Mouse (Mus musculus) granulocyte monocyte progenitor cell, adult 5-6 weeks (primary cell): ENCODE data around the gene Rnf32. TPM values are rescaled to one million over a fixed set of nuclear protein-coding genes. Genes with fewer than 3 reads are reported as not detected.
A peak's percentile ranks its signal among the peaks of the same experiment; 100 is the strongest.

Experiments
- ATAC-seq: replicated peaks from 2 replicates; pipeline ENCODE4 v1.8.0; 2016; ENCODE audit warnings: mild to moderate bottlenecking, moderate TSS enrichment, inconsistent platforms; ENCODE audit not compliant: poor library complexity, severe bottlenecking
- total RNA-seq, 2 experiments: library from RNA; stranded (forward) in 1 of 2; stranded (reverse) in 1 of 2; fragments of 200-712, 200-1000 nt in 1 of 2; fragments of >200 nt in 1 of 2; fragmentation: Nextera tagmentation in 1 of 2; gene quantifications; 2 replicates each; pipeline ENCODE4 v1.2.3; 2014 to 2017

Rnf32 gene
- total RNA-seq (2014; fragmentation: Nextera tagmentation) (not detected in 2 replicates), total RNA-seq (2017) (not detected in 2 replicates)

DNA sequence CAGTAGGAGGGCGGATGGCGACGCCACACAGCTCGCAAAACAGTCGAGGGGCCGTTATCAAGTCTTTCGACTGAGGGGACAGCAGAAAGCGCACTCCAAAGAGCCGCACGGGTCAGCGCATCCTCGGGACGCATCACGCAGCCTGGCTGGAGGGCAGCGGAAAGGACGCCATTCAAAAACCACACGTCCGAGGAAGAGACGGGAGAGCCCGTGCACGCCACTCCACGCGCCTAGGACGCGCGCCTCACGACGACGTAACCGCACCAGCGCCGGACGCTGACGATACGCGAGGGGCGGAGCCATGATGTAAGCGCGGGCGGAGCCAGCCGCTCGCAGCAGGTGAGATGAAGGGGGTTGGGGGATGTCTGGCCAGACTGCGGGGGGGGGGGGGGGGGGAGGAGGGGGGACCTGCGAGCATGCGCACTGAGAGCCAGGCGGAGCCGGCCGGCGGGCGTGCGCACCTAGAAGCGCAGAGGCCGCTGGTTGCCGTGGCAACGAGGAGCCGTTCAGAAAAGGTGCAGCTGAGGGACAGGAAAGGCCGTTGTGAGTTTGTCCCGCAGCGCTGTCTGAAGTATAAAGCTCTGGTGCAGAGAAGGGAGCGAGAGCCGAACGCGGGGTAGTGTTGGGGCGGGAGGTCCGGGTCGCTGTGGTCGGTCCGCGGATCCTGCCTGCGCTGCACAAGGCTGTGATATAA lies at the start of gene Rnf32:
Rnf32 (plus strand) TSS at position 423 of the 694 bp plus-strand sequence.
- peak; percentile 92 for ATAC-seq

DNA sequence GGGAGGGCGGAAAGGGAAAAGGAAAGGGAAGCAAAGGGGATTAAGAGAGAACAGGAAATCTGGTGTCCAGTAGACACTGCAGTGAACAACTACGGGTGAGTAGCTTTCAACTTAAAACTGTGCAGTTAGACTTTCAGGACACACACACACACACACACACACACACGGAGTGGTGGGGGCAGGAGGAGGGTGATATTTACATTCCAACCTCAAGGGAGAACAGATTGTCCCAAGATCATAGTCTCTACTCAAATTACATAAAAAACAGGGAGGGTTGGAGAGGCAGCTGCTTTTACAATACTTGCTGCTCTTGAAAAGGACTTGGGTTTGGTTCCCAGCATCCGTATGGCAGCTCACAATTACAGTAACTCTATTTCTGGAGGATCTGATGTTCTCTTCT lies 45.6 kb upstream of the Rnf32 start:
- no peak for ATAC-seq

DNA sequence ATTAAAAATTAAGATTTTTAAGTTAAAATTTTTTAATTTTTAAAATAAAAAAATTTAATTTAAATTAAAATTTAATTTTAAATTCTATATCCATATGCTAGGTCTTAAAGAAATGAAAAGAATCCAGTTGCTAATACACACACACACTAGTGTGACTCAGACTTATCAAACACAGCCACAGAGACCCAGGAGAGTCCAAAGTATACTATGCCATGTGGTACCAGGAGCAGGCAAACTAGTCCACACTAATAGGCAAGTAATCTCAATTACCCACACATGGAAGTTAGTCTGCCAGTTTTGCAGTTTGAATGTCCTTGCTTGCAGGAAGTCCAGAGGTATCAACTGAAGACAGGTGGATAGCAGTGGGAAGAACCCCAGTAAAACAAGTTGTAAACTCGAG lies 35.9 kb upstream of the Rnf32 start:
- ATAC-seq, result no peak

DNA sequence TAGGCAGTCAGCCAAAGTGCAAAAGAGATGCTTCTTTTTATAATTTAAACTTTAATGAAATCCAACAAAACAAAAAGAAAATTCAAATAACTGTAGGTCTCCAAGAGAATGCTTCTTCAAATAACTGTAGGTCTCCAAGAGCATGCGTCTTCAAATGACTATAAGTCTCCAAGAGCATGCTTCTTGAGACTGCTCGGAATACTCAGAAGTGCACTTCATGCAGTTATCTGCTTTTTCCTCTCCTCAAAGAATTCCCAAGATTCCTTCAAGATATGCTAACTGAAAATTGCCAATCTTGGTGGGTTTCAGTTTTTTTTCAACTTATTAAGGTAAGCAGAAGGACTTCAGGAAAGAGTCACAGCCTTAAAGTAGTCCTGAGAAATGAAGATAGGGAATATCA lies 28.8 kb upstream of the Rnf32 start:
- ATAC-seq, result no peak

DNA sequence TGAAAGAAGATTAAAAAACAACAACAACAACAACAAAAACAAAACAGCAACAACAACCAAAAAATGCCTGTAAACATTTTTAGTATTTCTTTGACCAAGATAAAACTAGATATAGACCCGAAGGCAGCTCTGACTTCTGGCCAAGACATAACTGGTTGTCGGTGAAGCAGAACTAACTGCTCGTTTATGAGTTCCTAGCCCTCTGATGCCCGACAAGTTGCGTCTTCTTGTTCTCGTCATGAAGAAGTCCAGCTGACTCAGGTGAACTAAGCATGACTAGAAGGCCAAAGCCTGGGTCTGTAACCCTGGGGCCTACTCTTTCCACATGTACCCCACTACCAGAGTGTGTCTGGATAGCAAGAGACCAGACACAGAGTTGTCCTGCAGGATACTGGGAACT lies 25.6 kb upstream of the Rnf32 start:
- no peak for ATAC-seq

DNA sequence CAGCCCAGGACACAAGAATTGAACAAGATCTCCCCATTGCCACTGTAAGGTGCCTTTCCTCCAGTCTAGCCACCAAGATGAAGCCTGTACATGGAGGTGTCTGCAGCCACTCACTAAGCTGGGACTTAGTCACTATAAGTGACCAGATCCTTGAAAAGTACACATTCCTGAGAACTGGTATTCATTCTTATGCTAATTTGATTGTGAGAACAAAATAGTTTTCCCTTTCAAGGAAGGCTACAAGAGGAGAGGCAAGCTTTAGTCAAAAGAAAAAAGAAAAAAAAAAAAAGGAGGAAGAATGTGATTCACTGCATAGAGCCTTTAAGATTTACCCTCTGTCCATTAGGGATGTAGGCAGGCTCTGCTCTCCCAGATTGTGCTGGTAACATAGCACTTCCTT lies 24.6 kb upstream of the Rnf32 start:
- no peak for ATAC-seq

DNA sequence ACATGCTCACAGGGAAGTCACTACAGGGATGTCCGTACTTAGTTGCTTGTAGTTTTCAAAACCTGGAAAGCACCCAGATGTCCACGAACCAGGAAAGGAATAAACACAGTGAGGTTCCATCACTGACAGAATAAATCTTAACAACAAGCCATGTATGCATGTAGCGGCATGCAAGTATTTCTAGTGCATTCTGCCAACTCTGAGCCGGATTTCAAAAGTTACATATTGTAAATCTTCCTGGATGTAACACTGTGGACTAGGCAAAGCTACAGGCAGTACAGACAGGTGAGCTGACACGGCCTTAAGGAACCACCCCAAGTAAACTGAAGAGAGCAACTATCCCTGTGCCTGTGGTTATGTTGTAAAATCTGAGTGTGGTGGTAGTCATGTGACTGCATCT lies 9.0 kb upstream of the Rnf32 start:
- no peak for ATAC-seq

DNA sequence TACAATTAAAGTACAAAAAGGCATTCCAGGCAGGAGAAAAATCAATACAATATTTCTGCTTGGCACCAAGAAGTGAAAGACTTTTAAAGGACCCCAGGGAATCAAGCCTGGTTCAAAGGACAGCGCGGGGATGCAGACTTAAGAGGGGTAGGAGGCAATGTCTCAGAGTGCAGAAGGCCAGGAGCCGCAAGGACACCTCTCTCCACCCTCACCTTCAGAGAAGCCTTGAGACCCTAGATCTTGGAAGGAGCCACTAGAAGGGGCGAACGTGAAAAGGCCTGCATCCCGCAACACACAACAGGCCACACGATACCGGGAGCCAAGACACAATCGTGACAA lies 592 bp upstream of the Rnf32 start:
- ATAC-seq, result no peak

DNA sequence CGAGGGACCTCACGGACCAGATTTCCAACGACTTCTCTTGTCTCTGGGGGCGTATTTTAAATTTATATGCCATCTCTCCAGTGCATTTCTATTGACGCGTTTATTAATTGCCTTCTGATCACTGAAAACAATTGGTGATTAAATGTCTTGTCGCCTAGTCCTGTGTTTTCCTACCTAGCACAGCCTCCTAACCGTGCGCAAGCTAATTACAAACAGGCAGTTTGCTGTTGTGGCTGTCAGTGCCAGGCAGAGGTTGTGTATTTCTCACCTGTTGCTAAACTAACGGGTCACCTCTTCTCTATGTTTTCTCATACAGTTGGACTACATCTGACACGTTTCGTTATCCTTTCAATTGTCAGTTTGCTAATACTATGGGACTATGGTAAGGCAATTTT lies 469 bp downstream of the Rnf32 start:
- ATAC-seq, result no peak

DNA sequence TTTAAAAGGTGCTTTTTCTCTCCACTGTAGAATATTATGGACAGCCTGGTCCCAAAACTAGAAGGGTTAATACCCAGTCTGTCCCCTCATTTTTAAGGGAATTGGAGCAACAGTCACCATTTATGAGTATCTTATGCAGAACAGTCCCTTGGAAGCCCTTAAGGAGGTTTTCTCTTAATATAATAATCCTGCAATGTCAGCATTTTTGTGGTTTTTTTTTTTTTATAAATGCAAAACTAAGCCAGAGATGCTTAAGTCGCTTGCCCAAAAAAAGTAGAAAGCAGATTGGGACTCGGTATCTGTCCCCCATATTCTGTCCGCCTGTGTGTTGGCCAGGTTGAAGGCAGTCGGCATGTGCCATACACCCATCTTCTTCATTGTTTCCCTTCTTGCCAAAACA lies 1.4 kb downstream of the Rnf32 start:
- ATAC-seq, result no peak

DNA sequence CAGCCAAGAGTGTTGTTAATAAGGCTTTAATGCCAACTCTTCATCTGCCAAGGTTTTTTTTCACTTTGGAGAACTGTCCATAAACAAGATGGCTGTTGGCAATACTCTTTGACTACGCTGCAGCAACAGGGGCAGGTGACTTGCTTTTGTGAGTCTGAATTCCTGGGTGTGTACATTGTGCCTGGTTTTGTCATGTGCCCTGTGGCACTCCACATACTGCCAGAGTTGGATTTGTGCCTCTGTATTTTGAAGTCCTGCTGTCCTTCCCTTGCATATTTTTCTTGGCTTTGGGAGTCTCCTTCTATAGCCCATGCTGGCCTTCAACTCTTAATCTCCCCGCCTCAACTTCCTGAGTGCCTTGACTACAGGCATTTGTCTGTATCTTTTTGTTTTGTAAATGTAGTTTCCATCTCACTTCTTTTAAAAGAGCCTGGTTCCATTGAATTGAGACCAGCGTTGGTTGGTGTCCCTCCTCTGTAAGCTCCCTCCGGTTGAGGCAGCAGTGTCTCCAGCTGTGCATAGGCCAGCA lies 3.2 kb downstream of the Rnf32 start:
- ATAC-seq, result no peak

DNA sequence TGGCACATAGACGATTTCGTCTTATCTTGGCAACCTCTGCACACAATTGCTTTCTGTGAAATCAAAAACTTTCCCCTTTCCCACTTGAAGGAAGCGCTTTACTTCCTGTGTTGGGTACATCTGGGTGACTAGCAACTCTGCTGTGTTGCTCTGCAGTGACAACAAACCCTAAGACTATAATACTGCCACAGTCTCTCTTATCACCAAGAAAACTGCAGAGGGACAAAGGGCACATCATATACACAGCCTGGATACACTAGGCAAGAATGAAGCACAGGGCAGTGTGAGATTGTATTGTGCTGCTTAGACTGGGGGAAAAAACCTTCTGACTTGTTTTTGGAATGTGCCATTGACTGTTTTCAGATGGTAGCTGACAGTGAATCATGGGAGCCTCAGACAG lies 4.1 kb downstream of the Rnf32 start:
- ATAC-seq, result no peak

DNA sequence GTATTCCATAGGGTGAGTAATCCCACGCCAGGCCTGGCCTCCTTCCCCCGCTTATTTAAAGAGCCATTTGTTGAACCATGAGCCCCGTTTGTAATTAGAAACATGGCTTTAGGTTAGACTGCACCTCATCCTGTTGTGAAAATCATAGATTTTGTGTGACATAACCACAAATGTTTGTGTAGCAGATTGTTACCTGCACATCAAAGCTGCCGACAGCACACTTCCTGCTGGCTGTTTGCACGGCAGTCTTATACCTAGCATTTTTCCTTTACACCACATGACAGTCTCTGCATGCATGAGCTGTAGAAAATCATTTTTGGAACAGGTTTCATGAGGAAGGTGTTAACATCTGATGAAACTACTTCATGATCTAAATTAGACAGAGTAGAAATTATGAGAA lies 9.9 kb downstream of the Rnf32 start:
- ATAC-seq, result no peak

DNA sequence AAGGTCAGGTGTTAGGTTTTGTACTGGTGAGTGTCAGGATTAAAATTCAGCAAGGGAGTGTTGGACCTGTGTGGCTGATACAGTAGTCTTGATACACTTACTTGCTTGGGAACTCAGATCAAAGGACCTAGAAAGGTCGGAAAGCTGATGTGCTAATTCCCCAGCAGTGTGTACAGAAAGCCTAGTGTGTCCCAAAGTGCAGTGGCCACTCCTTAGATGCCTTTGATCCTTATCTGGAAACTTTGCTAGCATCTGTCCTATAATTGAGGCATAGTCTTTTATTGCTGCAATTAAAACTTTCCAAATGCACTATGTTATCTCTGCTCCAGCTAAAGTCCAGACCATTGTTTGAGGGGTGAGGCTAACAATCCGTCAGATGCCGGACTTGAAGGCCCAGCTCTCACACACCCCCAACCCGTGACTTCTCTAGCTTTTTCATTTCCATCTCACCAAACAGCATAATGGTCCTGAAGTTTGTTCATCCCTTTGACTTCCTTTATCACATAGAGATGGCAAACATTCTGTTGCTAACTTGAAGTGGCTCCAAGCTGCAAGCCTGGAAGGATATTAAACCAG lies 16.3 kb downstream of the Rnf32 start:
- ATAC-seq, result no peak

DNA sequence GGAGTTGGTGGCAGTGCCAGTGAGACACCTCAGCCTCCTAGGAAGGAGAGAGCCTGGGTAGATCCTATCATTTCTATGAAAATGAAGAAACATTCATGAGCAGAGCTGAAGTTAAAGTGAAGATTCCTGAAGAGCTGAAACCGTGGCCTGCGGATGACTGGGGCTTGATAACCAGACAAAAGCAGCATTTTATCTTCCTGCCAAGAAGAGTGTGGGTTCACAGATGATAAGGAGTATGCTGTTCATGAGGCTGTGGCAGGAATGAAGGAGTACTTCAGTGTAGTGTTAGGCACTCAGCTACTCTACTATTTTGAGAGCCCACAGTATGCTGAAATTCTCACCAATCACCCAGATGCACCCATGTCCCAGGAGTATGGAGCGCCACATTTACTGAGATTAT lies 22.2 kb downstream of the Rnf32 start:
- no peak for ATAC-seq

DNA sequence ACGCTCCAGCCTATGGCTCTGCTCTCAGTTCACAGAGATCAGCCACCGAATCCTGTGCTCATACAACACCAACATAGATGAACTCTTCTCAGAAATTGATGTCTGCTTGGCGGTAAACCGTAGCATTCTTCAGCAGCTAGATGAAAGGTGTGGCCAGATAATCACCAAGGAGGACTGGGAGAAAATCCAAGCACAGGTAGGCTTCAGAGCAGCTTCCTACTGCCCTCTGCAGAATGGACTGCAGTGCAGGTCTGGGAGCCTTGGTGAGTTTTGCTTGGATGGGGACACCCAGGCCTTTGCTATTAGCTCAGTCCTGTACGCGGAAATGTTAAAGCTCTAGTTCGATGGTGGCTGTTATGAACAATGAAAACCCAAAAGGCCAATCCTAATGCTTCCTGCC lies 28.3 kb downstream of the Rnf32 start:
- no peak for ATAC-seq

DNA sequence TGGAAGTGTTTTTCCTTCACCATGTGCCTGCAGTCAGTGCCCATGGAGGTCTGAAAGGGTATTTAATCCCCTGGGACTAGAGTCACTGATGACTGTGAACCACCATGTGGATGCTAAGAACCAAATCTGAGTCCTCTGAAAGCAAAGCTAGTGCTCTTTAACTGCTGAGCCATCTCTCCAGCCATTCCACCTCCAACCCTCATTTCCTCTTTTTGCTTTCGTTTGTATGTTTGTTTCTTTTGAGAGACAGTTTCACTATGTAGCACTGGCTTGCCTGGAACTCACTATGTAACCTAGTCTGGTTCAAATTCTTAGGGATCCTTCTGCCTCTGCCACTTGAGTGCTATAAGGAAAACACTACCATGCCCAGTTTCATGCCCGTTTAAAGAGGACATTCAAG lies 34.7 kb downstream of the Rnf32 start:
- no peak; the same call in 1 of the 2 replicates for ATAC-seq

DNA sequence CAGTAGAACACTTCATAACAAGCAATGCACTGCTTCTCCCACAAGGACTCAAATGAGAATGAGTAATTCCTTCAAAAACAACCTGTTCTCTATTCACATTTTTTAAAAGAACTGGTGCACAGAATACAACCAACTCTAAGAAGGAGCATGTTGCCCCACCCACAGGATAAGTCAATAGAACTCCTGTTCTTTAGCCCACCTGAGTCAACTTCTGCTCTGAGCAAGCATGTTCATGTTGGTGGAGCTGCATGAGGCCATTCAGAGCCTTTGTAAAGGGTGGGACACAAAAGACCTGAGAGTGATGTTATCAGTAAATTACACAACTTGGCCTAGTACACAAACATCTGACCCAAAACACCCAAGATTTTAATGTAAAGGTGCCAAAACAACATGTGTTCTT lies 42.6 kb downstream of the Rnf32 start:
- ATAC-seq, result no peak

DNA sequence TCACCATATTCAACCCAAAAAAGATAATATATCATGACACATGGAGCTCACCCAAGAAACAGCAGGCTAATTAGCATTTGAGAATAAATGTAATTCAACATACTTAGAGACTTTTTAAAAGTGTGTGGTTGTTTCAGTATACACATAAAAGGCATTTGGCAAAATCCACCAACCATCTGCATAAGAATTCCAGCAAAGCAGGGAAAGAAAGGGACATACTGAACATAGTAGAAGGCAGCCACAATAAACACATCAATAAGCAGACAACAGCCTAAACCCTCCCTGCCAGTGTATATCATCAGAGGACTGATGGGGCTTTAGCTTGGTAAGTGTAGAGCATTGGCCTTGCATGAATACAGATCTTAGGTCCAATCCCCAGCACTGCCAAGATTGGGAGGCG lies 49.0 kb downstream of the Rnf32 start:
- ATAC-seq, result no peak

DNA sequence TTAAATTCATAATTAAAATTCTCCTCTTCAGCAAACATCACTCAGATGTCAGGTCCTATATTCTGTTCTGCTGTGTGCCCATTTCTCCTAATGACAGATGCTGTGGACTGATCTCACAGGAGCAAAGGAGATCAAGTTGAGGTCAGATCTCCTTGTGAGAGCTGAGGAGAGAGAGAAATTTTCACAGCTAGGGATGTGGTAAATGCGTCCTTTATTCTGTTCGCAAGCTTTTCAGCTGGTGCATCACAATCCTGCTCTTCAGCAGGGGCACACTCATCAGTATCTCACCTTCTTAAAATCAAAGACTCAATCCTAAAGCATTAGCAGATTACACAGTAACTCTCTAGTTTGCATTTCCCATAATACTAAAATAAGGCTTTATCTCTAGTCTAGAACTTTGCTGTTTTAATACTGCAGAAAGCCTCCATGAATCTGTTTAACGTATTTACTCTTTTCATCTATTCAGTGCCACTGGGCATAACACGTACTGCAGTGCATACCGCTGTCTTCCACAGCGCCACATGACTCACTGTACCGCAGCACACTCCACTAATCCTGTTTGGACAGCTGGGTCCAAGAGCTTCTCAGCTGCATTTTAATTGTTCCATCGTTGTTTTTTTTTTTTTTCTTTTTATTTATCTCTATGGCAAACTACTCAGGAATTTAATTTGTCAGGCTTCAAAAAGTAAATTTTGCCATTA lies 55.2 kb downstream of the Rnf32 start:
- no peak for ATAC-seq

DNA sequence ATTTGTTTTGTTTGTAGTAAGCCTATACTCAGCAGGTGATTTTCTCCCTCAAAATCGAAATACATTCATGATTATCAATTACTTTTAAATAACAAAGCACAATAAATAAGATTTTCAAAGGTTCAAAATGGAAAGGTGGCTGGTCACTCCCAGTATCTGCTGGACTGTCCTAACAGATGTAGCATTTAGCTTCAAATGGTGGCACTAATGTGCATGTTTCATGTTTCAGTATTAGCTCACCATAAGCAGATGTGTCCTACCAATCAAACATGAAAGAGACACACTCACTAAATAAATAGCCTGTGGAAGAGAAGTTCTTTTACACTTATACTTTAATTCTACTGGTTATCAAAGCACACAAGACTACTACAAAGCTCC lies 55.7 kb downstream of the Rnf32 start:
- no peak for ATAC-seq

DNA sequence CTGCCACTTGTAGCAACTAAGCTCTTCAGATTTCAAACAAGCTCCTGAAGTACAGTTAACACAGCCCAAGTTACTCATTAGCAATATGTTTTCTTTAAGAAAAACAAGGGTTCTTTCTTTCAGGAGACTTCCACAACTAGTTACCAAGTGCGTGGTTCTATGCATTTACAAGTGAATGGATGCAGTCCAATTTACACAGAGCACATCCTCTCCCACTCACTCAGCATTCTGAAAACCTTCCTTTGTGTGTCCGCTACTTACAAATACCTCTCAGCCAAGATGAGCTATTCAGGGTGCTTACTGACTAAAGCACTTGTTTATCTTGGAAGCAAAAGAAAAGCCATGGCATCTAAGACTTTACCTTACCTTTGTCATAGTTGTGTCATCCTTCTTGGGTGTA lies 58.1 kb downstream of the Rnf32 start:
- ATAC-seq, result no peak
